Mouse (Mus musculus): ENCODE data around the gene Dtx1. TPM values are rescaled to one million over a fixed set of nuclear protein-coding genes. Genes with fewer than 3 reads are reported as not detected.
A peak's percentile ranks its signal among the peaks of the same experiment; 100 is the strongest.

Gene Dtx1
- polyA plus RNA-seq (2012; rRNA removed), result 89.7 and 91.8 TPM in 2 replicates

DNA sequence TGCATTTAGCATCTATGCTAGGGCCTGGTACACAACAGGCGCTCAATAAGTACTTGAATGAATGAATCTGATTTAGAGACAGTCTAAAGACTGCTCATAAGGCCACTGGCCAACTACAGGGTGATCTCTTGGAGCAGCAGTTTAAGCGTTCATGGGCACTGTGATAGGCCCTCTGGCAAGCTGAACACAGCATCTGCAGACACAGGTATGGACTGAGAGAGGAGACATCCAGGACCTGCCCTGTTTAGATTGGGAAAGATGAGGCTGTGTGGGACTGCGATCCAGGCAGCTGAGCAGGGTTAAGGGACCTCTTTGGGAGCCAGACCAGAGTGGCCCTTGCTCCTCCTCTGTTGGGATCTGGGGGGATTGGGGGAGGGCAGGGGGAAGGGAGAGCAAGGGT lies at the start of gene Dtx1:
Dtx1 (minus strand) TSS at position 101 of the 400 bp plus-strand sequence.
- TF ChIP-seq CTCF (IDR thresholded peaks at IDR 0.05; ENCODE audit: extremely low read depth, insufficient read depth, low read length) (no peak), POLR2A (IDR thresholded peaks at IDR 0.05; ENCODE audit: extremely low read depth, insufficient read depth, low read length) (no peak)
- H3K27ac ChIP-seq (ENCODE audit: insufficient read depth, low read length), result peak within 1 kb of the TSS; percentile 84
- H3K4me3 ChIP-seq (ENCODE audit: insufficient read depth, low read length), result peak within 1 kb of the TSS; percentile 86
- no peaks in the 10 kb centered on the region; the same call in 1 of the 2 replicates for H3K4me1 ChIP-seq (ENCODE audit: control insufficient read depth, insufficient read depth, low read length)

DNA sequence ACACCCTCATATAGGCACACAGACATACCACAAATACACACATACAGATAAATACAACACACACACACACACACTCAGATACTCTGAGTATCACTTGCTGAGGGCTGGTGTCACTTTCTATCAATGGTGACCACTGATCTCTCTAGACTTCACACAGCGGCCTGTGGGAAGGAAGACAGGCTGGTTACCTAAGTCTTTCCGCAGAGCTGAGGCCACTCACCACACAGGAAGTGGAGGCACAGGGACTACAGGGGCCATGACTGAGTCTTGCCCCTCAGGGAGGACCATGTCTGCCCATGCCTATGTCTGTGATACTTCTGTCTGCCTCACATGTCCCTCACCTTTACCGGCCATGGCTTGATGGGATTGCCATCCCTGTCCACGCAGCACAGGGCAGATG lies 42.5 kb upstream of the Dtx1 start:
- H3K4me3 ChIP-seq (ENCODE audit: insufficient read depth, low read length), result no peak overlapping the region
- H3K27ac ChIP-seq (ENCODE audit: insufficient read depth, low read length), result no peak overlapping the region
- no peak for TF ChIP-seq CTCF (IDR thresholded peaks at IDR 0.05; ENCODE audit: extremely low read depth, insufficient read depth, low read length)
- H3K4me1 ChIP-seq (ENCODE audit: control insufficient read depth, insufficient read depth, low read length), result no peaks in the 10 kb centered on the region

DNA sequence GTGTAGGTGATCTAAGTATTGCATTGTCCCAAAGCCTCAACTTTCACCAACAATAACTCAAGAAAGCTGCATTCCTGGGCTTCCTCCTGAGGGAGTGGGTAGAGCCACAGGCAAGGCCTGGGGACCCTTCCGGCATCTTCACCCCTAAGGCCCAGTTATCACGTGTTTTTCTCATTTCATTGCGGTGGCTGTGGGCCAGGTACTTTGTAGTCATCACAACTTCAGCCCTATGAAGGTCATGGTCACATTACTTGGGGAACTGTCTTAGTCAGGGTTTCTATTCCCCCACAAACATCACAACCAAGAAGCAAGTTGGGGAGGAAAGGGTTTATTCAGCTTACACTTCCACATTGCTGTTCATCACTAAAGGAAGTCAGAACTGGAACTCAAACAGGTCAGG lies 41.1 kb upstream of the Dtx1 start:
- no peaks in the 10 kb centered on the region for H3K4me1 ChIP-seq (ENCODE audit: control insufficient read depth, insufficient read depth, low read length)
- no peak overlapping the region for H3K4me3 ChIP-seq (ENCODE audit: insufficient read depth, low read length)
- TF ChIP-seq POLR2A (IDR thresholded peaks at IDR 0.05; ENCODE audit: extremely low read depth, insufficient read depth, low read length) (no peak), CTCF (IDR thresholded peaks at IDR 0.05; ENCODE audit: extremely low read depth, insufficient read depth, low read length) (no peak)
- H3K27ac ChIP-seq (ENCODE audit: insufficient read depth, low read length), result no peak overlapping the region

DNA sequence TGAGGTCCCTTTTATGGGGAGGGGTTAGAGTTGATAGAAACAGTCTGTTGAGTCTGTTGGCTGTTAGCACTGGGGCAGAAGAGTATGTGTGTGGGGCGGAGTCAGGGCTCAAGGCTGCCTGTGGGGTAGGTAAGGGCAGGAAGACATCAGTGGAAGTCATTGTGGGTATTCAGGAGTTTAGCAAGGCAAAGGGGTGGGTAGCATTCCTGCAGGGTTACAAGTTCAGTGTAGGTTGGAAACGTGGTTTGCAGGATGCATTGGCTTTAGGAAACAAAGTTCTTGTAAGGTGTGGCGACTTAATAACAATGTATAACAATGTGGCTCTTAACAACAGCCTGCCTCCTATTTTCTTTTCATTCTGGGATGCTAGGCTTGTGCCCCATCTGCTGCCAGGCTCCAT lies 39.5 kb upstream of the Dtx1 start:
- TF ChIP-seq POLR2A (IDR thresholded peaks at IDR 0.05; ENCODE audit: extremely low read depth, insufficient read depth, low read length) (no peak), CTCF (IDR thresholded peaks at IDR 0.05; ENCODE audit: extremely low read depth, insufficient read depth, low read length) (no peak)
- H3K4me1 ChIP-seq (ENCODE audit: control insufficient read depth, insufficient read depth, low read length), result no peaks in the 10 kb centered on the region
- no peak overlapping the region for H3K4me3 ChIP-seq (ENCODE audit: insufficient read depth, low read length)
- H3K27ac ChIP-seq (ENCODE audit: insufficient read depth, low read length), result no peak overlapping the region

DNA sequence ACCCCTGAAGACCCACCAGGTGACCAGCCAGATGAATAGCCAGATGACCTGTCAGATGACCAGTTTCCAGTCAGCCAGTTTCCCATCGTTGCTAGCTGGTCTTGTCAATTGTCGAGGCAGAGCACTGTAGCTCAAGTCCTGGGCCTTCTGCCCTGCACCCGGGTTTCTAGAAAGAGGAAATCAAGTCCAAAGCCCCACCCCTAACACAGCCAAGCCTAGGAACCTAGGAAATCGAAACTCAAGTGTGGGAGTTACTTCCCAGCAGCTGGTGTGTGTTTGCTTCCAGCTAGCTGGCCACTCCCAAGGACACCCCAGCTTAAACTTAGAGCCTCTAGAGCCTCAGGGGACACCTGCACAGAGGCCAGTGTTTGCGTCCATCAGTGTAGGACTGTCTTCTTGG lies 38.0 kb upstream of the Dtx1 start, which contains the start of gene Oas2:
Oas2 (minus strand) TSS at position 166 of the 400 bp plus-strand sequence.
- TF ChIP-seq CTCF (IDR thresholded peaks at IDR 0.05; ENCODE audit: extremely low read depth, insufficient read depth, low read length) (no peak), POLR2A (IDR thresholded peaks at IDR 0.05; ENCODE audit: extremely low read depth, insufficient read depth, low read length) (no peak)
- H3K4me1 ChIP-seq (ENCODE audit: control insufficient read depth, insufficient read depth, low read length), result no peaks in the 10 kb centered on the region
- H3K27ac ChIP-seq (ENCODE audit: insufficient read depth, low read length), result no peak within 1 kb of the TSS
- H3K4me3 ChIP-seq (ENCODE audit: insufficient read depth, low read length), result no peak within 1 kb of the TSS

DNA sequence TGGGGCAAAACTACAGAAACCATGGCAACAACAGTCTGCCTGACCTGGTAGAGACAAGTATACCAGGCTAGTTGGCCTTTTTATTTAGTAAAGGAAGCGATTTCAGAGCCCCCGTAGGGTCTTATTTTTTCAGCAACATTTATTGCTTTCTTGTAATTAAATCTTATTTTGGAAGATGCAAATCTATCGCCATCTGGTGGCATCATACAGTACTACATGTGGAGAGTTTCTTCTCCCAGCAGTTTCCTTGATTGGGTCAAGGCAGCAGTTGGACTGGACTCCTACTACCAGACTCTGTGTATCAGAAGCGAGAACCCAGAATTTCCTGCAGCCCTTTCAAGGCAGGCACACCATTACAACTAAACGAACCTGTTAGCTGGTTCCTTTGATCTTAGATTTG lies 34.7 kb upstream of the Dtx1 start:
- Histone ChIP-seq H3K4me1 (ENCODE audit: control insufficient read depth, insufficient read depth, low read length) (no peaks in the 10 kb centered on the region), H3K4me3 (ENCODE audit: insufficient read depth, low read length) (no peak overlapping the region), H3K27ac (ENCODE audit: insufficient read depth, low read length) (no peak overlapping the region)
- TF ChIP-seq POLR2A (IDR thresholded peaks at IDR 0.05; ENCODE audit: extremely low read depth, insufficient read depth, low read length) (no peak), CTCF (IDR thresholded peaks at IDR 0.05; ENCODE audit: extremely low read depth, insufficient read depth, low read length) (peak; percentile 50)

DNA sequence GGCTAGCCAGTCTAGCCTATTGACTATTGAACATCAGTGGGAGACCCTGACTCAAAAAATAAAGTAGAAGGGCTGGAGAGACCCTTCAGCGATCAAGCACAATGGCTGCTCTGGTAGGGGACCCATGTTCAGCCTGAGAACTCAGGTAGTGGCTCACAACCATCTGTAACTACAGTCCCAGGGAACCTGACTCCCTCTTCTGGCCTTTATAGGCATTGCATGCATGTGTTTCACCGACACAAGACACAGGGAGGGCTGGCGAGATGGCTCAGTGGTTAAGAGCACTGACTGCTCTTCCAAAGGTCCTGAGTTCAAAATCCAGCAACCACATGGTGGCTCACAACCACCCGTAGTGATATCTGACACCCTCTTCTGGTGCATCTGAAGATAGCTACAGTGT lies 30.4 kb upstream of the Dtx1 start:
- no peak overlapping the region for H3K27ac ChIP-seq (ENCODE audit: insufficient read depth, low read length)
- no peak overlapping the region for H3K4me3 ChIP-seq (ENCODE audit: insufficient read depth, low read length)
- no peaks in the 10 kb centered on the region for H3K4me1 ChIP-seq (ENCODE audit: control insufficient read depth, insufficient read depth, low read length)
- TF ChIP-seq POLR2A (IDR thresholded peaks at IDR 0.05; ENCODE audit: extremely low read depth, insufficient read depth, low read length) (no peak), CTCF (IDR thresholded peaks at IDR 0.05; ENCODE audit: extremely low read depth, insufficient read depth, low read length) (peak; percentile 41)

DNA sequence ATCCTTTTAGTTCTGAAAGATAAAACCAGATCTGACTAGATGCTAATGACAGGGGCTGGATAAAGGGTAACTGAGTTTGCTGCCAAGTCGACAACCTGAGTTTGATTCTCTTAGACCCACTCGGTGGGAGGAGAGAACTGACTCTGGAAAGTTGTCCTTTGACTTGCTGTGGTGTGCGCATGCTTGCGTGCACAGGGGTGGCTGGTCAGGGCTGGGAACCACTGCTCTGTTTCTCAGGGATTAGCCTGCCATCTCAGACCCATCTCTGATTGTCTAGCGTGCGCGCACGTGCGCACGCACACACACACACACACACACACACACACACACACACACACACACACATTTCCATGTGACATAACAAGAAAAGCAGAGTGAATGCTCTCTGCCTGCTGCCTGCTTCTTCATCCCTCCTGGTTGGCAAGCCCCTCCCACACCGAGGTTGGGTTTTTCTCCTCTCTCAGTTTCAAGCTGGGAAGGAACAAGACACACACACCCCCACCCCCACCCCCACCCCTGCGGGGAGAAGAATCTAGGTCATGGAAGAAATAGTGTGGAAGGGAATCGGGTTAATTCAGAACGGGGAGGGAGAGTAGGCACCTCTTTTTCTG lies 22.8 kb upstream of the Dtx1 start:
- Histone ChIP-seq H3K27ac (ENCODE audit: insufficient read depth, low read length) (no peak overlapping the region), H3K4me3 (ENCODE audit: insufficient read depth, low read length) (no peak overlapping the region), H3K4me1 (ENCODE audit: control insufficient read depth, insufficient read depth, low read length) (0 out of 2 replicates have a peak, but pooled peaks cover under 1% of the 10 kb centered on the region)
- TF ChIP-seq CTCF (IDR thresholded peaks at IDR 0.05; ENCODE audit: extremely low read depth, insufficient read depth, low read length), result no peak

DNA sequence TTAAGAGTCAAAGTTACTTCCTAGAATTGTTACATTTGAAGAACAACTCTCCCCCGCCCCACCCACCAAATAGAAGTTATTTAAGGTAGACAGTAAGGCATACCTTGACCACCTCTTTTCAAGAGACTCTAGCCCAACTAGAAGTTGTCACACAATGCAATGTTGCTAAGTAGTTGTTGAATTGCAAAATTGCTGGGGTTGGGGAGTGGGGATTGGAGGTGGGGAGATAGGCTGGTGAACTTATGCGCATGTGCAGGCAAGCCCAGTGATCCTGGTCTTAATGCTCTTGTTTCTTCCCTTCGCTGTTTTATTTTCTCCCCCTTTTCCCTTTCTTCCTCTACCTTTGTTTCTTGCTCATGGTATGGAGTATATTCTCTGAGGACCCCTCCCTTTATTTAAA lies 22.0 kb upstream of the Dtx1 start:
- TF ChIP-seq POLR2A (IDR thresholded peaks at IDR 0.05; ENCODE audit: extremely low read depth, insufficient read depth, low read length), result no peak
- TF ChIP-seq CTCF (IDR thresholded peaks at IDR 0.05; ENCODE audit: extremely low read depth, insufficient read depth, low read length), result no peak
- H3K27ac ChIP-seq (ENCODE audit: insufficient read depth, low read length), result no peak overlapping the region
- 0 out of 2 replicates have a peak, but pooled peaks cover 1% of the 10 kb centered on the region for H3K4me1 ChIP-seq (ENCODE audit: control insufficient read depth, insufficient read depth, low read length)
- no peak overlapping the region for H3K4me3 ChIP-seq (ENCODE audit: insufficient read depth, low read length)

DNA sequence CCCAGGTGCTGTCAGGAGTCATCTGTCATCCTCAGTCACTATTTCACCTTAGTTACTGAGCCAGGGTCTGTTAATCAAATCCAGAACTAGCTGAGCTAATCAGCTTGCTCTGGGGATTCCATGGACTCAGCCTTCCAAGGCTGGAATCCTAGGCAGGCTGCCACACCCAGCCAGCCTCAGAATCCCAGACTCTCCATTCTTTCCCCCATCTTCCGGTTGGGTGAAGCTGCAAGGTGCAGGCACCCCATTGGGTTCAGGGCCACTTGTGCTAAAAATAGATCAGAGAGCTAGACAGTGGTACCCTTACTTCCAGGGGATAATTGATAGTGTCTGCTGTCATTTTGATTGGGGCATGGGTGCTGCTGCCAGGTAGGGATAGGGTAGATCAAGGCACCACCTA lies 21.0 kb upstream of the Dtx1 start:
- Histone ChIP-seq H3K4me3 (ENCODE audit: insufficient read depth, low read length) (no peak overlapping the region), H3K27ac (ENCODE audit: insufficient read depth, low read length) (no peak overlapping the region), H3K4me1 (ENCODE audit: control insufficient read depth, insufficient read depth, low read length) (0 out of 2 replicates have a peak, but pooled peaks cover 1% of the 10 kb centered on the region)
- TF ChIP-seq CTCF (IDR thresholded peaks at IDR 0.05; ENCODE audit: extremely low read depth, insufficient read depth, low read length) (no peak), POLR2A (IDR thresholded peaks at IDR 0.05; ENCODE audit: extremely low read depth, insufficient read depth, low read length) (no peak)

All from cortical plate, adult 2 months (tissue).